Mouse (Mus musculus): ENCODE results near the gene Sh3pxd2b. TPM values are rescaled to one million over a fixed set of nuclear protein-coding genes. Genes with fewer than 3 reads are reported as not detected.

Gene Sh3pxd2b
- polyA plus RNA-seq, 1 experiment, result 5.9 TPM

- H3K4me3 ChIP-seq (ENCODE audit: low read depth, low read length), result no peak overlapping the region
- no peaks in the 10 kb centered on the region for H3K4me1 ChIP-seq (ENCODE audit: control insufficient read depth, insufficient read depth, low read length)
- no peaks in the 10 kb centered on the region for H3K9me3 ChIP-seq (replicated peaks; ENCODE audit: control insufficient read depth, insufficient read depth, low read length, poor library complexity, severe bottlenecking)
- no peaks in the 10 kb centered on the region for H3K27me3 ChIP-seq (ENCODE audit: control insufficient read depth, insufficient read depth, low read length, poor library complexity, severe bottlenecking)
- no peak overlapping the region for H3K9ac ChIP-seq (ENCODE audit: low read depth, poor library complexity, severe bottlenecking)
- TF ChIP-seq CTCF (IDR thresholded peaks at IDR 0.05; ENCODE audit: low read depth, low read length) (no peak), POLR2A (IDR thresholded peaks at IDR 0.05; ENCODE audit: insufficient read depth, low read length) (no peak)
- H3K36me3 ChIP-seq (ENCODE audit: control insufficient read depth, insufficient read depth, low read length, poor library complexity, severe bottlenecking), result no peaks in the 10 kb centered on the region
- no peak overlapping the region for H3K27ac ChIP-seq (ENCODE audit: insufficient read depth, low read length)
These were observed 25.8 kb downstream of the Sh3pxd2b start for GRCm38 (mm10) chr11:32373266-32374026.

GRCm38 (mm10) chr11:32374027-32374589 is 26.5 kb downstream of the Sh3pxd2b start:
- Histone ChIP-seq H3K4me1 (ENCODE audit: control insufficient read depth, insufficient read depth, low read length) (no peaks in the 10 kb centered on the region), H3K9me3 (replicated peaks; ENCODE audit: control insufficient read depth, insufficient read depth, low read length, poor library complexity, severe bottlenecking) (no peaks in the 10 kb centered on the region), H3K27me3 (ENCODE audit: control insufficient read depth, insufficient read depth, low read length, poor library complexity, severe bottlenecking) (no peaks in the 10 kb centered on the region), H3K27ac (ENCODE audit: insufficient read depth, low read length) (no peak overlapping the region), H3K4me3 (ENCODE audit: low read depth, low read length) (no peak overlapping the region), H3K9ac (ENCODE audit: low read depth, poor library complexity, severe bottlenecking) (no peak overlapping the region), H3K36me3 (ENCODE audit: control insufficient read depth, insufficient read depth, low read length, poor library complexity, severe bottlenecking) (no peaks in the 10 kb centered on the region)
- TF ChIP-seq EP300 (IDR thresholded peaks at IDR 0.05; ENCODE audit: insufficient read depth, low read depth, low read length), result no peak
- TF ChIP-seq CTCF (IDR thresholded peaks at IDR 0.05; ENCODE audit: low read depth, low read length), result no peak
- no peak for TF ChIP-seq POLR2A (IDR thresholded peaks at IDR 0.05; ENCODE audit: insufficient read depth, low read length)

- no peaks in the 10 kb centered on the region for H3K36me3 ChIP-seq (ENCODE audit: control insufficient read depth, insufficient read depth, low read length, poor library complexity, severe bottlenecking)
These were observed 27.5 kb downstream of the Sh3pxd2b start for GRCm38 (mm10) chr11:32375104-32375535.

GRCm38 (mm10) chr11:32376086-32376485 is 28.5 kb downstream of the Sh3pxd2b start:
- Histone ChIP-seq H3K4me1 (ENCODE audit: control insufficient read depth, insufficient read depth, low read length) (no peaks in the 10 kb centered on the region), H3K9ac (ENCODE audit: low read depth, poor library complexity, severe bottlenecking) (no peak overlapping the region), H3K27me3 (ENCODE audit: control insufficient read depth, insufficient read depth, low read length, poor library complexity, severe bottlenecking) (no peaks in the 10 kb centered on the region), H3K4me3 (ENCODE audit: low read depth, low read length) (no peak overlapping the region), H3K9me3 (replicated peaks; ENCODE audit: control insufficient read depth, insufficient read depth, low read length, poor library complexity, severe bottlenecking) (no peaks in the 10 kb centered on the region), H3K27ac (ENCODE audit: insufficient read depth, low read length) (no peak overlapping the region), H3K36me3 (ENCODE audit: control insufficient read depth, insufficient read depth, low read length, poor library complexity, severe bottlenecking) (no peaks in the 10 kb centered on the region)
- no peak for TF ChIP-seq POLR2A (IDR thresholded peaks at IDR 0.05; ENCODE audit: insufficient read depth, low read length)
- no peak for TF ChIP-seq CTCF (IDR thresholded peaks at IDR 0.05; ENCODE audit: low read depth, low read length)
- no peak for TF ChIP-seq EP300 (IDR thresholded peaks at IDR 0.05; ENCODE audit: insufficient read depth, low read depth, low read length)

More at GRCm38 (mm10) chr11:32375104-32375535, 27.5 kb downstream of the Sh3pxd2b start:
- Histone ChIP-seq H3K9ac (ENCODE audit: low read depth, poor library complexity, severe bottlenecking) (no peak overlapping the region), H3K9me3 (replicated peaks; ENCODE audit: control insufficient read depth, insufficient read depth, low read length, poor library complexity, severe bottlenecking) (no peaks in the 10 kb centered on the region), H3K27me3 (ENCODE audit: control insufficient read depth, insufficient read depth, low read length, poor library complexity, severe bottlenecking) (no peaks in the 10 kb centered on the region), H3K27ac (ENCODE audit: insufficient read depth, low read length) (no peak overlapping the region), H3K4me3 (ENCODE audit: low read depth, low read length) (no peak overlapping the region), H3K4me1 (ENCODE audit: control insufficient read depth, insufficient read depth, low read length) (no peaks in the 10 kb centered on the region)
- TF ChIP-seq EP300 (IDR thresholded peaks at IDR 0.05; ENCODE audit: insufficient read depth, low read depth, low read length), result no peak
- no peak for TF ChIP-seq POLR2A (IDR thresholded peaks at IDR 0.05; ENCODE audit: insufficient read depth, low read length)
- TF ChIP-seq CTCF (IDR thresholded peaks at IDR 0.05; ENCODE audit: low read depth, low read length), result no peak

DNA sequence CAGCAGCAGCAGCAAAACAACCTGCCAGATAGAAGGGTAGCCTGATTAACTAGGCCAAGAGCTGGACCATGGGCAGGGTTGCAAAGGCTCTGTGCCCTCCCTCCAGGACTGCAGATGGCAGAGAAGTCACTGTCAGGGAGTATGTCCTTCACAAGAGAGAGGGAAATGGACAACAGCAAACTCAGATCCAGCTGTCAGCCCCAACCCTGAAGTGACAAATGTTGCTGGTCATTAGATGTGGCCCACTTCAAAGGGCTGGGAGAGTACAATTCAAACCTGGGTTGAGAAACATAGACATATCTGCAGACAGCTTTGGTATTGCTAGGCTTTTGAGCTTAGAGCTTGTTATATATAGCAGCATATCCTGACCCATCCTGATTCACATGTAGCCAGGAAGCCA is 32.3 kb downstream of the Sh3pxd2b start:
- H3K4me3 ChIP-seq (ENCODE audit: low read depth, low read length), result no peak overlapping the region
- no peaks in the 10 kb centered on the region for H3K9me3 ChIP-seq (replicated peaks; ENCODE audit: control insufficient read depth, insufficient read depth, low read length, poor library complexity, severe bottlenecking)
- peaks cover 3% of the 10 kb centered on the region for H3K4me1 ChIP-seq (ENCODE audit: control insufficient read depth, insufficient read depth, low read length)
- no peak overlapping the region for H3K9ac ChIP-seq (ENCODE audit: low read depth, poor library complexity, severe bottlenecking)
- TF ChIP-seq EP300 (IDR thresholded peaks at IDR 0.05; ENCODE audit: insufficient read depth, low read depth, low read length) (no peak), CTCF (IDR thresholded peaks at IDR 0.05; ENCODE audit: low read depth, low read length) (no peak), POLR2A (IDR thresholded peaks at IDR 0.05; ENCODE audit: insufficient read depth, low read length) (no peak)
- H3K27ac ChIP-seq (ENCODE audit: insufficient read depth, low read length), result no peak overlapping the region
- no peaks in the 10 kb centered on the region for H3K36me3 ChIP-seq (ENCODE audit: control insufficient read depth, insufficient read depth, low read length, poor library complexity, severe bottlenecking)
- no peaks in the 10 kb centered on the region for H3K27me3 ChIP-seq (ENCODE audit: control insufficient read depth, insufficient read depth, low read length, poor library complexity, severe bottlenecking)

Measured in ES-Bruce4 (cell line).